Mouse (Mus musculus) liver, embryonic 15.5 days (tissue): Measurements from ENCODE around the gene Cfb. TPM values are rescaled to one million over a fixed set of nuclear protein-coding genes. Genes with fewer than 3 reads are reported as not detected.

Source experiments
- ATAC-seq: fragments of 200-750 bp; cut with Nextera tagmentation; 2 replicates; pipeline ENCODE4 v1.8.0; 2017; ENCODE audit warnings: moderate number of reproducible peaks, mild to moderate bottlenecking, moderate library complexity; ENCODE audit not compliant: insufficient read depth
- H3K27ac ChIP-seq: fragments of 300-500 bp; sonication (generic); replicated peaks from 2 replicates; pipeline ENCODE4 v1.5.1; 2015; ENCODE audit warnings: mild to moderate bottlenecking, inconsistent platforms
- H3K27me3 ChIP-seq: fragments of 300-500 bp; sonication (generic); 2 replicates; pipeline ENCODE4 v1.6.1; 2015; ENCODE audit warnings: mild to moderate bottlenecking, inconsistent platforms
- H3K36me3 ChIP-seq: fragments of 300-500 bp; sonication (generic); replicated peaks from 2 replicates; pipeline ENCODE4 v1.6.1; 2015; ENCODE audit warnings: moderate library complexity, mild to moderate bottlenecking, inconsistent platforms
- H3K4me1 ChIP-seq: fragments of 300-500 bp; sonication (generic); replicated peaks from 2 replicates; pipeline ENCODE4 v1.6.1; 2015; ENCODE audit warnings: inconsistent platforms
- H3K4me2 ChIP-seq: fragments of 300-500 bp; sonication (generic); 2 replicates; pipeline ENCODE4 v1.6.1; 2015; ENCODE audit warnings: moderate library complexity, mild to moderate bottlenecking, inconsistent platforms
- H3K4me3 ChIP-seq: fragments of 300-500 bp; sonication (generic); replicated peaks from 2 replicates; pipeline ENCODE4 v1.5.1; 2015; ENCODE audit warnings: mild to moderate bottlenecking, inconsistent platforms
- H3K9ac ChIP-seq: fragments of 300-500 bp; sonication (generic); 2 replicates; pipeline ENCODE4 v1.6.1; 2015; ENCODE audit warnings: moderate library complexity, mild to moderate bottlenecking, inconsistent platforms
- H3K9me3 ChIP-seq: fragments of 300-500 bp; sonication (generic); replicated peaks from 2 replicates; pipeline ENCODE4 v1.6.1; 2016; ENCODE audit warnings: inconsistent platforms
- WGBS: fragments of 180-500 bp; shearing (Covaris S2); methylation state at CpG from one replicate; pipeline ENCODE4 v1.1.7; 2015; ENCODE audit warnings: mixed read lengths; ENCODE audit not compliant: insufficient replicate concordance; 5-methylcytosine and 5-hydroxymethylcytosine counted together
- polyA plus RNA-seq: library from polyadenylated mRNA; unstranded; fragments of >200 nt; fragmentation: Nextera tagmentation; extraction: Ambion mirVana; gene quantifications from 2 replicates; pipeline ENCODE4 v1.2.1, GENCODE M21; 2015

Cfb gene
- polyA plus RNA-seq, 1 experiment from 2014 or later, result 281 TPM

DNA sequence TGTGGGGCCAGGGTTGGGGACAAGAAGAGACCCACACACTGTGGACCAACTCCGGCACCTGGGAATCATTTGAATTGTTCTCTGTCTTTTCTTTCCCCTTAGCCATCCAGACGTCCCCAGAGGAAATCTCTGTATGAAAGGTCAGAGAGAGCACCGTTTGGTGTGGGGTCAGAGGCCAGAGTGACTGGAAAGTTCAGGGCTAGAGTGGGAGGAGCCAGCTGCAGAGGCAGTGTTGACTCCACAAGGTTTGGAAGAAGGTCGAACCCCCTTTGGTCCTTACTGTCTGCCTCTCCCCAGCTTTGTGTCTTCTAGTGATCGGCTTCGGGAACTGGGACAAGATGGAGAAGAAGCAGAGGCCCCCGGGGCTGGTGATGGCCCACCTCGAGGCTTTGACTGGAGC, 8.8 kb downstream of the Cfb start:
- Histone ChIP-seq H3K4me2 (no peak overlapping the region), H3K27ac (no peak overlapping the region), H3K27me3 (no peaks in the 10 kb centered on the region), H3K9ac (no peak overlapping the region), H3K4me3 (no peak overlapping the region), H3K4me1 (peaks cover 64% of the 10 kb centered on the region), H3K36me3 (peaks cover 59% of the 10 kb centered on the region), H3K9me3 (no peaks in the 10 kb centered on the region)
- no peak for ATAC-seq
- 61% methylated on average over 8 of the region's 8 CpGs for WGBS

DNA sequence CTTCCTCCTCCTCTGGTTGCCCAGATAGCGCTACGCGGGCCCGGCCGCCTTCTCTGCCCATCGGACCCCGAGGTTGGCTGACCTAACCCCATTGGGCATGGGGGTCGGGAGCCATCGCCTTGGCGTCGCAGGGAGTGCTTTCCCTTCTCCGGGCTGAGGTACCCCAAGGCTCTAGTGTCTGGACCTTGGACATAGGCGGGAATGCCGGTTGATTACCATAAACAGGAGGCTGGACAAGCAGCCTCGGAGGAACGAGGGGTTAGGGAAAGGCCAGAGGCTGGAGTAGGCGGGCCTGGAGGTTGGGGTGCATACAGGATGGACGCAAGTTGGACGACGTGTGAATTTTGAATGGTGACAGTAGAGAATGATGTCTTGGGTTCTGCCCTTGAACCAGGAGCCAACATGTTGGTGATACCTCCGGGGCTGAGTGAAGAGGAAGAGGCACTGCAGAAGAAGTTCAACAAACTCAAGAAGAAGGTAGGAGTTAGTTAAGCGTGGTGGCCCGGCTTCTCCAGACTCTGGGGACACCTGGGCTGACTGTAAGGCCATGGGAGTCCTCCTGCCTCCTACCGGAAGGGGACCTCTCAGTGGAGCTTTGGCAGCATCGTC, 11.7 kb downstream of the Cfb start:
- Histone ChIP-seq H3K36me3 (peaks cover 60% of the 10 kb centered on the region), H3K4me1 (peaks cover 52% of the 10 kb centered on the region), H3K4me2 (peak overlapping the region; percentile 99), H3K9me3 (no peaks in the 10 kb centered on the region), H3K27ac (peak overlapping the region; percentile 78), H3K4me3 (peak overlapping the region; percentile 86), H3K27me3 (no peaks in the 10 kb centered on the region), H3K9ac (peak overlapping the region; percentile 83)
- peak; percentile 30 for ATAC-seq
- 2% methylated on average over 25 of the region's 25 CpGs for WGBS

DNA sequence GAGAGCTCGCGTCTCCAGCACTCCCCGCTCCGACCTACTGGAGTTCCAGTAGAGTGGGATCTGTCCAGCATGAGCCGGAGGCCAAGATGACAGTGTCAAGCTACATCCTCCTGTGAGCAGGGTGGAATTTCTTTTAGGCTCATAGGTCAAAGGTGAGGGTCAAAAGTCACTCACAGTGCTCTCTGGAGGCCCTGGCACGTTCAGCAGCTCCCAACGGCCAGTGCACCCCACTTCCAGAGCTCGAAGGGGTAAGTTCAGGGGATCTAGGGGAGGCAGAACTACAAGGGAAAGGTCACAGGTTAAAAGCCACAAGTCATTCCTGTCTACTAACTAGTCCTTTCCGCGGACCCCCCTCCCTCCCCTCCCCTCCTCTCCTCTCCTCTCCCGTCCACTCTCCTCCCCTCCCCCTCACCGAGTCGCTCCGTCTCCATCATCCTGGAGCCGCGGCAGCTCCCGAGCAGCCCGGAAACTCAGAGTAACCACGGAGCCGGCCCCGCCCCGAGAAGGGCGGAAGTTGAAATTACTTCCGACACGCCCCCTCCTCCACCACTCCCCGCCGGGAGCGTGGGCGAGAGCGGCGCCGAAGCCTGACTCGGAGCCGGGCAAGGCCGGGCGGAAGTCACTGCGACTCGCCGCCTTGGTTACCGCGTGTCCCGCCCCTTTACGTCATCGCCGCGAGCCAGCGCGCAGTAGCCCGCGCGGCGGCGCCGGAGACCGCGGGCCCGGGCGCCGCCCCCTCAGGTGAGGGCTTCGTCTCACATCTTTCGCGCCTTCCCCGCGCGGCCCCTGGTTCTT, 12.4 kb downstream of the Cfb start, which contains the start of the genes Skiv2l and Nelfe:
TSS of gene Skiv2l (minus strand) at position 489 of the 795 bp plus-strand sequence.
TSS of gene Nelfe (plus strand) at position 670 of the 795 bp plus-strand sequence.
- WGBS, result 2% methylated on average over 62 of the region's 65 CpGs
- Histone ChIP-seq H3K9me3 (no peaks in the 10 kb centered on the region), H3K4me3 (peak within 1 kb of the TSS; percentile 86), H3K27me3 (no peaks in the 10 kb centered on the region), H3K4me1 (peaks cover 48% of the 10 kb centered on the region), H3K9ac (peak within 1 kb of the TSS; percentile 83), H3K4me2 (peak within 1 kb of the TSS; percentile 99), H3K36me3 (peaks cover 62% of the 10 kb centered on the region), H3K27ac (peak within 1 kb of the TSS; percentile 78)
- ATAC-seq, result peak; percentile 92

DNA sequence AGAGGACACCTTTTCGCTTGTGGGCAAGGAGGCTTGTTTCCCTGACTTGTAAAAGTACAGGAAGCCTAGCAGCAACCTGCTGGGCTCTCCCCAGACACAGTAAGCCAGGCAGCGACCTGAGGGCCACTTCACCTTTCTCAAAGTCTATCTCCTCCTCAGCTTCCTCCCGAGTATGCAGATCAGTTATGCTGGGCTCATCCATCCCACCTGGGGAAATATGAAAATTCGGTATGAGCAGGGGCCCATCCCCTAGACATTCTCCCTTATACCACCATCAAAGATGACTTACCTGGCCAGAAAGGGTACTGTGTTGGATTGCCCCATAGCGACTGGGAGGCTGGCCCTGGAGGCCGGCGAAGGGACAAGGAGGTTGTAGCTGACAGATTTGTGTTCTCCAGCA, 14.7 kb downstream of the Cfb start:
- H3K36me3 ChIP-seq, result peaks cover 64% of the 10 kb centered on the region
- 78% methylated on average over 7 of the region's 7 CpGs for WGBS
- ATAC-seq, result no peak
- H3K9me3 ChIP-seq, result no peaks in the 10 kb centered on the region
- H3K27ac ChIP-seq, result no peak overlapping the region
- peaks cover 35% of the 10 kb centered on the region for H3K4me1 ChIP-seq
- H3K9ac ChIP-seq, result no peak overlapping the region
- no peaks in the 10 kb centered on the region for H3K27me3 ChIP-seq
- H3K4me2 ChIP-seq, result no peak overlapping the region
- H3K4me3 ChIP-seq, result no peak overlapping the region

DNA sequence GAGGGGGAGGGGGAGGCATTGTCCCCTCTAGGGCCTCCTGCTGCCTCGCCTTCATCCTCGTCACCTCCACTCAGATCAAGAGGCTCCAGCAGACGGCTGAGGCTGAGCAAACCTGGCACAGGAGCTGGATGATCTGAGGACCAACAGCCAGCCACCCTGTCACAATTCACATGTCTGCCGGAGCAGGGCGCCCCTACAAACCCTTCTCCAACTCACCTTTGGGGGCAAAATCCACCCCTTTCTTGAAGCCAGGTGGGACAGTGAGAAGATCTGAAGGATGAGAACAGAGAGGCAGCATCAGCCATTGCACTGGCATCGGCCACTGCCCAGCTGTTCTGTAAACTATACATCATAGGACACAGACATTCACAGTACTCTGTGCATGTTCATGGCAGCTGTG, 15.1 kb downstream of the Cfb start:
- Histone ChIP-seq H3K9ac (no peak overlapping the region), H3K4me3 (no peak overlapping the region), H3K27me3 (no peaks in the 10 kb centered on the region), H3K27ac (no peak overlapping the region), H3K4me1 (peaks cover 30% of the 10 kb centered on the region), H3K4me2 (no peak overlapping the region), H3K36me3 (peaks cover 64% of the 10 kb centered on the region), H3K9me3 (no peaks in the 10 kb centered on the region)
- WGBS, result 71% methylated on average over 6 of the region's 6 CpGs
- no peak for ATAC-seq

DNA sequence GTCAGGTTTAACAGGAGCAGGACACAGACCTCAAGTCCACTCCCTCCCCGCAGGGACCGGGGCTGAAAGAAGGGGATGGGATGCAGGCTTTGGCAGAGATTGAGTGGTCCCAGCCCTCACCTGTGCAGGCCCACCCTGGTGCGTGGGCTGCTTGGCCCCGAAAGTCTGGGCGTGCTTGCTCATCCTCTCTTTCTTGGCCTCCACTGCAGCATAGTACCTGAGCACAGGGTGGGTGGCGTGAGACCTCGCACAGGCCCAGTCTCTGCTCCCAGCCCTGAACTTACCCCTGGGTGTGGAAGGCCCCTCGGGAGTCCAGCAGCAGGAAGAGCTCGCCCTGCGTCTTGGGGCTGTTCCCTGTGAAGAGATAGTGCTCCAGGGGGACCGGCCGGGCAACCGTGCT, 17.4 kb downstream of the Cfb start:
- peaks cover 83% of the 10 kb centered on the region for H3K36me3 ChIP-seq
- H3K27me3 ChIP-seq, result no peaks in the 10 kb centered on the region
- WGBS, result 85% methylated on average over 13 of the region's 13 CpGs
- ATAC-seq, result no peak
- H3K4me1 ChIP-seq, result peaks cover 32% of the 10 kb centered on the region
- no peaks in the 10 kb centered on the region for H3K9me3 ChIP-seq
- no peak overlapping the region for H3K9ac ChIP-seq
- no peak overlapping the region for H3K4me3 ChIP-seq
- no peak overlapping the region for H3K4me2 ChIP-seq
- H3K27ac ChIP-seq, result no peak overlapping the region

DNA sequence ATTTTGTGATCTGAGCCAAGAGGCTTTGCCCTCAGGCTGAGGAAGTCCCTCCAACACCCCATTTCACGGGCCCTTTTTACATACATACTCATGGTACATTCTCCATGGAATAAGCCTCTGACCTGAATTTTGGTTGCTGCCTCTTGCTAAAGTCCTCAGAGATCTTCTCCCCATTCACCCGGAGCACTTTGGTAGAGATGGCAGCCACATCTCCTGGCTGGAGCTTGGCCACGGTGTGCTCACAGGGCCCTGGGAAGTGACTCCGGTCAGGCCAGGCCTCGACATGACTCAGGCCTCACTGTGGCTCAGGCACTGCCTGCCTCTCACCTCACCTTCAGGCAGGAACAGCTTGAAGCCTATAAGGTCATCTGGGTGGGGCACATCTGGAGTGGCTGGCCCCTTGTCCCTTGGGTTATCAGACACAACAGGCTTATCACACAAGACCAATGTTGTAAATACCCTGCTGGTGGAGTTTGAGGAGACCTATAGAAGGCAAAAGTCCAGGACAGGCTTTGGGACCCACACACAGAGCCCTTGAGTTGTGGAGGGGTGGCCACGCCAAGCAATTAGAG, 21.5 kb downstream of the Cfb start:
- Histone ChIP-seq H3K4me3 (no peak overlapping the region), H3K9ac (peak overlapping the region; percentile 30; the same call in 1 of the 2 replicates), H3K36me3 (peaks cover 73% of the 10 kb centered on the region), H3K9me3 (no peaks in the 10 kb centered on the region), H3K4me1 (peaks cover 45% of the 10 kb centered on the region), H3K4me2 (0 out of 2 replicates have a peak overlapping the region, but pooled peaks have one; percentile 25), H3K27ac (peak overlapping the region; percentile 65), H3K27me3 (no peaks in the 10 kb centered on the region)
- 71% methylated on average over 6 of the region's 6 CpGs for WGBS
- ATAC-seq, result peak; percentile 5; the same call in 1 of the 2 replicates

DNA sequence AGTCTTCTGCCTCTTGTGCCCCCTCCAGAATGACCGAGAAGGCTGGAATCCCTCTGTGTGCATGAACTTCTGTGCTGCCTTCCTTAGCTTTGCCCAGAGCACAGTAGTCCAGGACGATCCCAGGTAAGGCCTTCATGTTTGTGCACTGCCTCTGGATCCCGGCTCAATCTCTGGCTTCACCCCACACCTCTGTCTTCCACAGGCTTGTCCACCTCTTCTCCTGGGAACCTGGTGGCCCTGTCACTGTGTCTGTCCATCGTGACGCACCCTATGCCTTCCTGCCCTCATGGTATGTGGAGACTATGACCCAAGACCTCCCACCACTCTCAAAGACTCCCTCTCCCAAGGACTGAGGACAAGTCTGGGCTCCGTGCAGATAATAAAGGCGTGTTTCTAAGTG, 23.5 kb downstream of the Cfb start:
- Histone ChIP-seq H3K4me3 (no peak overlapping the region), H3K9ac (no peak overlapping the region), H3K27ac (no peak overlapping the region), H3K4me2 (peak overlapping the region; percentile 96; the same call in 1 of the 2 replicates), H3K27me3 (no peaks in the 10 kb centered on the region), H3K9me3 (no peaks in the 10 kb centered on the region), H3K36me3 (peaks cover 56% of the 10 kb centered on the region), H3K4me1 (peaks cover 53% of the 10 kb centered on the region)
- WGBS, result 81% methylated on average over 7 of the region's 7 CpGs
- ATAC-seq, result no peak

DNA sequence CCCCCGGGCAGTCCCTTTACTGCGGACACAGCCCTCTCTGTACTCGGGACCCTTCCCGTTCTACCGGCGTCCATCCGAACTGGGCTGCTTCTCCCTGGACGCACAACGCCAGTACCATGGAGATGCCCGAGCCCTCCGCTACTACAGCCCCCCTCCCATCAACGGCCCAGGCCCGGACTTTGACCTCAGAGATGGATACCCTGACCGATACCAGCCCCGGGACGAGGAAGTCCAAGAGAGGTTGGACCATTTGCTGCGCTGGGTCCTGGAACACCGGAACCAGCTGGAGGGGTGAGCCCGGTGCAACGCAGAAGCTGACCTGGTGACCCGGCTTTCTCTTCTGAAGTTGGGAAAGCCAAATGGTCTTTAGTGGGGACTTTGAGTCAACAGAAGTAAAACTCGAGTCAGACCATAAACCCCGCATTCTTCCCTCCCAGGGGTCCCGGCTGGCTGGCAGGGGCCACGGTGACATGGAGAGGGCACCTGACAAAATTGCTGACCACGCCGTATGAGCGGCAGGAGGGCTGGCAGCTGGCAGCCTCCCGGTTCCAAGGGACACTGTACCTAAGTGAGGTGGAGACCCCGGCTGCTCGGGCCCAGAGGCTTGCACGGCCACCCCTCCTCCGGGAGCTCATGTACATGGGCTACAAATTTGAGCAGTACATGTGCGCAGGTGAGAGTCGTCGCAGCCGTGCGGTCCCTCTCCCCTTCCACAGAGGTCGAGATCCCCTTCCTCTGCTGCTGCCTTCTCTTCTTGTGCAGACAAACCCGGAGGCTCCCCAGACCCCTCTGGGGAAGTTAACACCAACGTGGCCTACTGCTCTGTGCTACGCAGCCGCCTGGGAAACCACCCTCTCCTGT, 24.6 kb downstream of the Cfb start:
- Histone ChIP-seq H3K4me2 (peak overlapping the region; percentile 96), H3K27me3 (no peaks in the 10 kb centered on the region), H3K4me1 (peaks cover 53% of the 10 kb centered on the region), H3K9me3 (no peaks in the 10 kb centered on the region), H3K9ac (peak overlapping the region; percentile 81), H3K27ac (peak overlapping the region; percentile 89), H3K36me3 (peaks cover 55% of the 10 kb centered on the region), H3K4me3 (peak overlapping the region; percentile 79)
- no peak for ATAC-seq
- WGBS, result 33% methylated on average over 43 of the region's 43 CpGs

DNA sequence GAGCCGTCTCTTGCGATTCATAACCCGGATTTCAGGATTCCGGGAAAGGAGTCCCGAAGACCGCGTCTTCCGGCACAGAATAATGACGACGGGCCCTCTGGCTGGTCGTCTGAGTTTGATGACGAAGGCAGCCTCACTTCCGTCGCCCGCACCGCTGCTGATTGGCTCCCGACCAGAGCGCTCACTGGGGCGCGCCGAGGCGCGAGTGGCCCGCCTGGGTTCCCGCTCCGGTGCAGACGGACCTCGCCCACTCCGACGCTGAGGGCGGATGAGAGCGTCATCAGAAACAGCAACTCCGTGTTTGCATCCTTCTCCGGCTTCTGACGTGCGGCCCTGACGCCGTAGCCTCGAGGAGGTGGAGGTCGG, 25.5 kb downstream of the Cfb start, which contains the start of the genes Stk19 and Dxo:
TSS of gene Stk19 (minus strand) at position 90 of the 366 bp plus-strand sequence.
TSS of gene Dxo (plus strand) at position 164 of the 366 bp plus-strand sequence.
- H3K27me3 ChIP-seq, result no peaks in the 10 kb centered on the region
- peaks cover 55% of the 10 kb centered on the region for H3K36me3 ChIP-seq
- peak within 1 kb of the TSS; percentile 81 for H3K9ac ChIP-seq
- WGBS, result under 1% methylated on average over 40 of the region's 40 CpGs
- no peaks in the 10 kb centered on the region for H3K9me3 ChIP-seq
- peak; percentile 91 for ATAC-seq
- H3K27ac ChIP-seq, result peak within 1 kb of the TSS; percentile 89
- peaks cover 52% of the 10 kb centered on the region for H3K4me1 ChIP-seq
- H3K4me2 ChIP-seq, result peak within 1 kb of the TSS; percentile 96
- peak within 1 kb of the TSS; percentile 79 for H3K4me3 ChIP-seq
